Mouse (Mus musculus) bone marrow, adult 2 months (tissue): ENCODE measurements around the gene Pawr.

ENCODE experiments used
- CTCF ChIP-seq: fragments of 200-500 bp; IDR thresholded peaks from 2 replicates; pipeline ENCODE4 v1.5.1; 2011; ENCODE audit warnings: low read length, control low read depth; ENCODE audit not compliant: control insufficient read depth, insufficient read depth
- POLR2A ChIP-seq: fragments of 200-500 bp; IDR thresholded peaks from 2 replicates; pipeline ENCODE4 v1.6.1; 2011; ENCODE audit warnings: low read depth, mild to moderate bottlenecking, control low read depth, low read length, borderline replicate concordance; ENCODE audit not compliant: control insufficient read depth

GRCm38 (mm10) chr10:108417448-108417847 is 85.5 kb downstream of the Pawr start:
- no peak for TF ChIP-seq CTCF
- no peak for TF ChIP-seq POLR2A
